Mouse (Mus musculus): ENCODE measurements around the gene Aldoc. TPM values are rescaled to one million over a fixed set of nuclear protein-coding genes. Genes with fewer than 3 reads are reported as not detected.

Gene Aldoc
- polyA plus RNA-seq, 1 experiment from 2014 or later, result 36.8 TPM

- no peak overlapping the region for H3K9ac ChIP-seq
- no peak overlapping the region for H3K27ac ChIP-seq (replicated peaks)
- H3K27me3 ChIP-seq, result no peaks in the 10 kb centered on the region
- H3K36me3 ChIP-seq, result no peaks in the 10 kb centered on the region
- no peak for ATAC-seq (ENCODE audit: insufficient number of reproducible peaks, low FRiP score, low TSS enrichment, low read depth)
- no peaks in the 10 kb centered on the region for H3K9me3 ChIP-seq (replicated peaks)
- H3K4me3 ChIP-seq (replicated peaks), result no peak overlapping the region
- H3K4me1 ChIP-seq, result peaks cover 17% of the 10 kb centered on the region
- no peak overlapping the region for H3K4me2 ChIP-seq (replicated peaks)
- 81% methylated on average over 15 of the region's 15 CpGs for WGBS
These were observed 44.9 kb downstream of the Aldoc start for GRCm38 (mm10) chr11:78367456-78368225.

- 43% methylated on average over 1 of the region's 1 CpGs for whole genome bisulfite sequencing
- peaks cover 14% of the 10 kb centered on the region; the same call in 1 of the 2 replicates for H3K4me1 ChIP-seq
- no peak for ATAC-seq (ENCODE audit: insufficient number of reproducible peaks, low FRiP score, low TSS enrichment, low read depth)
- H3K36me3 ChIP-seq, result no peaks in the 10 kb centered on the region
- no peak overlapping the region for H3K9ac ChIP-seq
- no peaks in the 10 kb centered on the region for H3K9me3 ChIP-seq (replicated peaks)
- H3K27ac ChIP-seq (replicated peaks), result no peak overlapping the region
- H3K4me2 ChIP-seq (replicated peaks), result no peak overlapping the region
- no peak overlapping the region for H3K4me3 ChIP-seq (replicated peaks)
- H3K27me3 ChIP-seq, result no peaks in the 10 kb centered on the region
These were observed 47.6 kb downstream of the Aldoc start for GRCm38 (mm10) chr11:78370389-78370788.

GRCm38 (mm10) chr11:78371711-78372110, 48.9 kb downstream of the Aldoc start:
- peaks cover 14% of the 10 kb centered on the region; the same call in 1 of the 2 replicates for H3K4me1 ChIP-seq
- H3K27ac ChIP-seq (replicated peaks), result no peak overlapping the region
- no peak overlapping the region for H3K4me3 ChIP-seq (replicated peaks)
- no peaks in the 10 kb centered on the region for H3K36me3 ChIP-seq
- no peaks in the 10 kb centered on the region for H3K9me3 ChIP-seq (replicated peaks)
- no peak for ATAC-seq (ENCODE audit: insufficient number of reproducible peaks, low FRiP score, low TSS enrichment, low read depth)
- no peaks in the 10 kb centered on the region for H3K27me3 ChIP-seq
- 89% methylated on average over 11 of the region's 11 CpGs for WGBS
- H3K9ac ChIP-seq, result no peak overlapping the region
- H3K4me2 ChIP-seq (replicated peaks), result no peak overlapping the region

GRCm38 (mm10) chr11:78372166-78372565, 49.4 kb downstream of the Aldoc start:
- Histone ChIP-seq H3K36me3 (no peaks in the 10 kb centered on the region), H3K4me1 (peaks cover 14% of the 10 kb centered on the region; the same call in 1 of the 2 replicates), H3K4me2 (replicated peaks) (no peak overlapping the region), H3K9ac (no peak overlapping the region), H3K27ac (replicated peaks) (no peak overlapping the region), H3K4me3 (replicated peaks) (no peak overlapping the region), H3K9me3 (replicated peaks) (no peaks in the 10 kb centered on the region), H3K27me3 (no peaks in the 10 kb centered on the region)
- no peak for ATAC-seq (ENCODE audit: insufficient number of reproducible peaks, low FRiP score, low TSS enrichment, low read depth)
- 75% methylated on average over 3 of the region's 3 CpGs for WGBS

- WGBS, result 48% methylated on average over 7 of the region's 7 CpGs
- H3K4me3 ChIP-seq (replicated peaks), result no peak overlapping the region
- no peak overlapping the region for H3K4me2 ChIP-seq (replicated peaks)
- H3K9me3 ChIP-seq (replicated peaks), result no peaks in the 10 kb centered on the region
- no peaks in the 10 kb centered on the region for H3K27me3 ChIP-seq
- H3K36me3 ChIP-seq, result no peaks in the 10 kb centered on the region
- H3K4me1 ChIP-seq, result peaks cover 14% of the 10 kb centered on the region; the same call in 1 of the 2 replicates
- no peak for ATAC-seq (ENCODE audit: insufficient number of reproducible peaks, low FRiP score, low TSS enrichment, low read depth)
- no peak overlapping the region for H3K27ac ChIP-seq (replicated peaks)
- H3K9ac ChIP-seq, result no peak overlapping the region
These were observed 49.8 kb downstream of the Aldoc start for GRCm38 (mm10) chr11:78372610-78373009.

GRCm38 (mm10) chr11:78374147-78374546, 51.4 kb downstream of the Aldoc start:
- Histone ChIP-seq H3K36me3 (no peaks in the 10 kb centered on the region), H3K27ac (replicated peaks) (no peak overlapping the region), H3K4me1 (peaks cover 17% of the 10 kb centered on the region; the same call in 1 of the 2 replicates), H3K9me3 (replicated peaks) (no peaks in the 10 kb centered on the region), H3K4me2 (replicated peaks) (no peak overlapping the region), H3K27me3 (no peaks in the 10 kb centered on the region), H3K4me3 (replicated peaks) (no peak overlapping the region), H3K9ac (no peak overlapping the region)
- WGBS, result 56% methylated on average over 8 of the region's 8 CpGs
- no peak for ATAC-seq (ENCODE audit: insufficient number of reproducible peaks, low FRiP score, low TSS enrichment, low read depth)

Other genes with a start within 250 kb of the Aldoc start
- 33.3 and 33.6 TPM in 2 replicates for gene Eral1, start 242.6 kb upstream of the Aldoc start, polyA plus RNA-seq (2015; fragmentation: Nextera tagmentation; extraction: Ambion mirVana)
- 14.4 and 17.3 TPM in 2 replicates for gene Fam222b, start 228.3 kb upstream of the Aldoc start, polyA plus RNA-seq (2015; fragmentation: Nextera tagmentation; extraction: Ambion mirVana)
- 83.1 and 89.3 TPM in 2 replicates for gene Traf4, start 157.4 kb upstream of the Aldoc start, polyA plus RNA-seq (2015; fragmentation: Nextera tagmentation; extraction: Ambion mirVana)
- gene Nek8, start 146.3 kb upstream of the Aldoc start, polyA plus RNA-seq (2015; fragmentation: Nextera tagmentation; extraction: Ambion mirVana), result 17.3 and 18.4 TPM in 2 replicates
- 30.3 and 32.8 TPM in 2 replicates for gene Tlcd1, start 146.3 kb upstream of the Aldoc start, polyA plus RNA-seq (2015; fragmentation: Nextera tagmentation; extraction: Ambion mirVana)
- gene Rpl23a, start 139.4 kb upstream of the Aldoc start, polyA plus RNA-seq (2015; fragmentation: Nextera tagmentation; extraction: Ambion mirVana), result 1,371 and 1,410 TPM in 2 replicates
- gene Rab34, start 134.5 kb upstream of the Aldoc start, polyA plus RNA-seq (2015; fragmentation: Nextera tagmentation; extraction: Ambion mirVana), result 164 and 171 TPM in 2 replicates
- gene Proca1, start 129.6 kb upstream of the Aldoc start, polyA plus RNA-seq (2015; fragmentation: Nextera tagmentation; extraction: Ambion mirVana), result 3.1 and 4.7 TPM in 2 replicates
- gene Sdf2, start 77.2 kb upstream of the Aldoc start, polyA plus RNA-seq (2015; fragmentation: Nextera tagmentation; extraction: Ambion mirVana), result 95.5 and 105 TPM in 2 replicates
- 27.8 and 28.5 TPM in 2 replicates for gene Supt6, start 77.0 kb upstream of the Aldoc start, polyA plus RNA-seq (2015; fragmentation: Nextera tagmentation; extraction: Ambion mirVana)
- 63.8 and 74.0 TPM in 2 replicates for gene 2610507B11Rik, start 61.2 kb upstream of the Aldoc start, polyA plus RNA-seq (2015; fragmentation: Nextera tagmentation; extraction: Ambion mirVana)
- gene BC030499, start 32.1 kb upstream of the Aldoc start, polyA plus RNA-seq (2015; fragmentation: Nextera tagmentation; extraction: Ambion mirVana), result 0.29 TPM in 2 replicates
- 29.2 and 30.3 TPM in 2 replicates for gene Spag5, start 21.4 kb upstream of the Aldoc start, polyA plus RNA-seq (2015; fragmentation: Nextera tagmentation; extraction: Ambion mirVana)
- 78.0 and 84.9 TPM in 2 replicates for gene Pigs, start 5.4 kb downstream of the Aldoc start, polyA plus RNA-seq (2015; fragmentation: Nextera tagmentation; extraction: Ambion mirVana)
- gene Unc119, start 20.5 kb downstream of the Aldoc start, polyA plus RNA-seq (2015; fragmentation: Nextera tagmentation; extraction: Ambion mirVana), result 46.9 and 54.2 TPM in 2 replicates
- 4.2 and 4.6 TPM in 2 replicates for gene Foxn1, start 63.6 kb downstream of the Aldoc start, polyA plus RNA-seq (2015; fragmentation: Nextera tagmentation; extraction: Ambion mirVana)
- gene Slc13a2, start 99.2 kb downstream of the Aldoc start, polyA plus RNA-seq (2015; fragmentation: Nextera tagmentation; extraction: Ambion mirVana), result 0.07 and 0.11 TPM in 2 replicates
- gene Slc46a1, start 142.7 kb downstream of the Aldoc start, polyA plus RNA-seq (2015; fragmentation: Nextera tagmentation; extraction: Ambion mirVana), result 15.5 and 19.0 TPM in 2 replicates
- 2.3 and 2.5 TPM in 2 replicates for gene Sarm1, start 174.8 kb downstream of the Aldoc start, polyA plus RNA-seq (2015; fragmentation: Nextera tagmentation; extraction: Ambion mirVana)
- gene Vtn, start 176.1 kb downstream of the Aldoc start, polyA plus RNA-seq (2015; fragmentation: Nextera tagmentation; extraction: Ambion mirVana), result 2.0 and 4.4 TPM in 2 replicates
- gene Sebox, start 180.5 kb downstream of the Aldoc start, polyA plus RNA-seq (2015; fragmentation: Nextera tagmentation; extraction: Ambion mirVana), result 0.17 TPM in 1 of 2 replicates, not detected in the other
- gene Tmem199, start 189.2 kb downstream of the Aldoc start, polyA plus RNA-seq (2015; fragmentation: Nextera tagmentation; extraction: Ambion mirVana), result 41.5 and 45.1 TPM in 2 replicates
- gene Poldip2, start 189.2 kb downstream of the Aldoc start, polyA plus RNA-seq (2015; fragmentation: Nextera tagmentation; extraction: Ambion mirVana), result 167 and 170 TPM in 2 replicates
- gene Tnfaip1, start 213.4 kb downstream of the Aldoc start, polyA plus RNA-seq (2015; fragmentation: Nextera tagmentation; extraction: Ambion mirVana), result 79.6 and 80.7 TPM in 2 replicates
- gene Ift20, start 213.4 kb downstream of the Aldoc start, polyA plus RNA-seq (2015; fragmentation: Nextera tagmentation; extraction: Ambion mirVana), result 187 TPM in 2 replicates
- 73.4 and 73.5 TPM in 2 replicates for gene Tmem97, start 227.8 kb downstream of the Aldoc start, polyA plus RNA-seq (2015; fragmentation: Nextera tagmentation; extraction: Ambion mirVana)